Mouse (Mus musculus): ENCODE data around the gene Prrt1. TPM values are rescaled to one million over a fixed set of nuclear protein-coding genes. Genes with fewer than 3 reads are reported as not detected.
A peak's percentile ranks its signal among the peaks of the same experiment; 100 is the strongest.

Prrt1 gene
- polyA plus RNA-seq, 1 experiment from 2014 or later, result 2.4 TPM

- H3K4me1 ChIP-seq (ENCODE audit: control insufficient read depth, insufficient read depth, low read length), result peaks cover 26% of the 10 kb centered on the region
- peak; percentile 51 for ATAC-seq (ENCODE audit: low FRiP score)
- H3K4me2 ChIP-seq, result peak overlapping the region; percentile 97
- no peaks in the 10 kb centered on the region for H3K27me3 ChIP-seq (ENCODE audit: control insufficient read depth, insufficient read depth, low read length)
- peak overlapping the region; percentile 99 for H3K4me3 ChIP-seq (ENCODE audit: low read depth, low read length)
- H3K36me3 ChIP-seq (ENCODE audit: control insufficient read depth, insufficient read depth, low read length), result peaks cover 3% of the 10 kb centered on the region
- DNase-seq (ENCODE audit: low spot score, missing footprints), result peak; percentile 99
- peak overlapping the region; percentile 88 for H3K27ac ChIP-seq (ENCODE audit: low read depth, low read length)
- under 1% methylated on average over 29 of the region's 30 CpGs for WGBS
- peak overlapping the region; percentile 96 for H3K9ac ChIP-seq (ENCODE audit: low read length)
- no peaks in the 10 kb centered on the region for H3K9me3 ChIP-seq (ENCODE audit: control insufficient read depth, low read length)
These were observed 23.7 kb upstream of the Prrt1 start for GRCm38 (mm10) chr17:34605609-34606008.

- H3K36me3 ChIP-seq (ENCODE audit: control insufficient read depth, insufficient read depth, low read length), result peaks cover 5% of the 10 kb centered on the region; the same call in 1 of the 2 replicates
- WGBS, result 19% methylated on average over 30 of the region's 32 CpGs
- peaks cover 26% of the 10 kb centered on the region for H3K4me1 ChIP-seq (ENCODE audit: control insufficient read depth, insufficient read depth, low read length)
- ATAC-seq (ENCODE audit: low FRiP score) (no peak), DNase-seq (ENCODE audit: low spot score, missing footprints) (no peak)
- H3K9ac ChIP-seq (ENCODE audit: low read length), result peak overlapping the region; percentile 96
- no peaks in the 10 kb centered on the region for H3K9me3 ChIP-seq (ENCODE audit: control insufficient read depth, low read length)
- peak overlapping the region; percentile 97 for H3K4me2 ChIP-seq
- peak overlapping the region; percentile 99 for H3K4me3 ChIP-seq (ENCODE audit: low read depth, low read length)
- peak overlapping the region; percentile 88 for H3K27ac ChIP-seq (ENCODE audit: low read depth, low read length)
- H3K27me3 ChIP-seq (ENCODE audit: control insufficient read depth, insufficient read depth, low read length), result no peaks in the 10 kb centered on the region
These were observed 22.9 kb upstream of the Prrt1 start for GRCm38 (mm10) chr17:34606186-34607039.

GRCm38 (mm10) chr17:34607997-34608396 lies 21.3 kb upstream of the Prrt1 start:
- Histone ChIP-seq H3K4me1 (ENCODE audit: control insufficient read depth, insufficient read depth, low read length) (peaks cover 18% of the 10 kb centered on the region), H3K4me2 (no peak overlapping the region), H3K27me3 (ENCODE audit: control insufficient read depth, insufficient read depth, low read length) (no peaks in the 10 kb centered on the region), H3K9ac (ENCODE audit: low read length) (no peak overlapping the region), H3K9me3 (ENCODE audit: control insufficient read depth, low read length) (no peaks in the 10 kb centered on the region), H3K27ac (ENCODE audit: low read depth, low read length) (no peak overlapping the region), H3K4me3 (ENCODE audit: low read depth, low read length) (no peak overlapping the region), H3K36me3 (ENCODE audit: control insufficient read depth, insufficient read depth, low read length) (peaks cover 17% of the 10 kb centered on the region)
- 92% methylated on average over 7 of the region's 7 CpGs for WGBS
- ATAC-seq (ENCODE audit: low FRiP score) (no peak), DNase-seq (ENCODE audit: low spot score, missing footprints) (no peak)

- Histone ChIP-seq H3K4me2 (no peak overlapping the region), H3K9me3 (ENCODE audit: control insufficient read depth, low read length) (no peaks in the 10 kb centered on the region), H3K9ac (ENCODE audit: low read length) (no peak overlapping the region), H3K27ac (ENCODE audit: low read depth, low read length) (no peak overlapping the region), H3K36me3 (ENCODE audit: control insufficient read depth, insufficient read depth, low read length) (peaks cover 19% of the 10 kb centered on the region), H3K27me3 (ENCODE audit: control insufficient read depth, insufficient read depth, low read length) (no peaks in the 10 kb centered on the region), H3K4me1 (ENCODE audit: control insufficient read depth, insufficient read depth, low read length) (peaks cover 9% of the 10 kb centered on the region), H3K4me3 (ENCODE audit: low read depth, low read length) (no peak overlapping the region)
- DNase-seq (ENCODE audit: low spot score, missing footprints), result no peak
- WGBS, result 93% methylated on average over 8 of the region's 8 CpGs
- ATAC-seq (ENCODE audit: low FRiP score), result no peak
These were observed 18.3 kb upstream of the Prrt1 start for GRCm38 (mm10) chr17:34611050-34611449.

- WGBS, result 93% methylated on average over 11 of the region's 11 CpGs
- no peaks in the 10 kb centered on the region for H3K4me1 ChIP-seq (ENCODE audit: control insufficient read depth, insufficient read depth, low read length)
These were observed 16.2 kb upstream of the Prrt1 start for GRCm38 (mm10) chr17:34613054-34613645.

GRCm38 (mm10) chr17:34613830-34614229 lies 15.5 kb upstream of the Prrt1 start:
- H3K27ac ChIP-seq (ENCODE audit: low read depth, low read length), result no peak overlapping the region
- no peaks in the 10 kb centered on the region for H3K9me3 ChIP-seq (ENCODE audit: control insufficient read depth, low read length)
- no peaks in the 10 kb centered on the region for H3K4me1 ChIP-seq (ENCODE audit: control insufficient read depth, insufficient read depth, low read length)
- 92% methylated on average over 10 of the region's 10 CpGs for WGBS
- DNase-seq (ENCODE audit: low spot score, missing footprints) (no peak), ATAC-seq (ENCODE audit: low FRiP score) (no peak)
- no peak overlapping the region for H3K4me2 ChIP-seq
- no peak overlapping the region for H3K9ac ChIP-seq (ENCODE audit: low read length)
- peaks cover 19% of the 10 kb centered on the region for H3K36me3 ChIP-seq (ENCODE audit: control insufficient read depth, insufficient read depth, low read length)
- H3K27me3 ChIP-seq (ENCODE audit: control insufficient read depth, insufficient read depth, low read length), result no peaks in the 10 kb centered on the region
- H3K4me3 ChIP-seq (ENCODE audit: low read depth, low read length), result no peak overlapping the region

More at GRCm38 (mm10) chr17:34613054-34613645, 16.2 kb upstream of the Prrt1 start:
- no peak overlapping the region for H3K4me3 ChIP-seq (ENCODE audit: low read depth, low read length)
- H3K36me3 ChIP-seq (ENCODE audit: control insufficient read depth, insufficient read depth, low read length), result peaks cover 19% of the 10 kb centered on the region
- ATAC-seq (ENCODE audit: low FRiP score) (no peak), DNase-seq (ENCODE audit: low spot score, missing footprints) (no peak)
- no peak overlapping the region for H3K4me2 ChIP-seq
- H3K27ac ChIP-seq (ENCODE audit: low read depth, low read length), result no peak overlapping the region
- no peak overlapping the region for H3K9ac ChIP-seq (ENCODE audit: low read length)
- H3K9me3 ChIP-seq (ENCODE audit: control insufficient read depth, low read length), result no peaks in the 10 kb centered on the region
- H3K27me3 ChIP-seq (ENCODE audit: control insufficient read depth, insufficient read depth, low read length), result no peaks in the 10 kb centered on the region

- WGBS, result 62% methylated on average over 6 of the region's 6 CpGs
- Histone ChIP-seq H3K4me2 (no peak within 1 kb of the TSS), H3K27me3 (ENCODE audit: control insufficient read depth, insufficient read depth, low read length) (no peaks in the 10 kb centered on the region), H3K4me1 (ENCODE audit: control insufficient read depth, insufficient read depth, low read length) (no peaks in the 10 kb centered on the region), H3K9ac (ENCODE audit: low read length) (no peak within 1 kb of the TSS; the same call in 1 of the 2 replicates), H3K9me3 (ENCODE audit: control insufficient read depth, low read length) (no peaks in the 10 kb centered on the region), H3K27ac (ENCODE audit: low read depth, low read length) (no peak within 1 kb of the TSS), H3K4me3 (ENCODE audit: low read depth, low read length) (no peak within 1 kb of the TSS), H3K36me3 (ENCODE audit: control insufficient read depth, insufficient read depth, low read length) (peaks cover 17% of the 10 kb centered on the region)
- ATAC-seq (ENCODE audit: low FRiP score) (no peak), DNase-seq (ENCODE audit: low spot score, missing footprints) (no peak)
These were observed 13.5 kb upstream of the Prrt1 start, which contains the start of gene Egfl8 for GRCm38 (mm10) chr17:34615871-34616270. Gene Egfl8, minus strand, starts transcription at chr17:34615971.

GRCm38 (mm10) chr17:34618999-34619398 lies 10.3 kb upstream of the Prrt1 start:
- no peak overlapping the region for H3K9ac ChIP-seq (ENCODE audit: low read length)
- peak; percentile 64 for ATAC-seq (ENCODE audit: low FRiP score)
- no peak overlapping the region for H3K27ac ChIP-seq (ENCODE audit: low read depth, low read length)
- no peaks in the 10 kb centered on the region for H3K4me1 ChIP-seq (ENCODE audit: control insufficient read depth, insufficient read depth, low read length)
- H3K4me3 ChIP-seq (ENCODE audit: low read depth, low read length), result no peak overlapping the region
- H3K36me3 ChIP-seq (ENCODE audit: control insufficient read depth, insufficient read depth, low read length), result no peaks in the 10 kb centered on the region
- DNase-seq (ENCODE audit: low spot score, missing footprints), result peak; percentile 93
- H3K9me3 ChIP-seq (ENCODE audit: control insufficient read depth, low read length), result no peaks in the 10 kb centered on the region
- 20% methylated on average over 6 of the region's 6 CpGs for WGBS
- H3K4me2 ChIP-seq, result no peak overlapping the region
- H3K27me3 ChIP-seq (ENCODE audit: control insufficient read depth, insufficient read depth, low read length), result no peaks in the 10 kb centered on the region

- DNase-seq (ENCODE audit: low spot score, missing footprints), result no peak
- WGBS, result 88% methylated on average over 8 of the region's 8 CpGs
- H3K9ac ChIP-seq (ENCODE audit: low read length), result no peak overlapping the region
- H3K27me3 ChIP-seq (ENCODE audit: control insufficient read depth, insufficient read depth, low read length), result no peaks in the 10 kb centered on the region
- no peak for ATAC-seq (ENCODE audit: low FRiP score)
- H3K4me3 ChIP-seq (ENCODE audit: low read depth, low read length), result no peak overlapping the region
- peaks cover 1% of the 10 kb centered on the region for H3K4me1 ChIP-seq (ENCODE audit: control insufficient read depth, insufficient read depth, low read length)
- H3K27ac ChIP-seq (ENCODE audit: low read depth, low read length), result no peak overlapping the region
- H3K36me3 ChIP-seq (ENCODE audit: control insufficient read depth, insufficient read depth, low read length), result no peaks in the 10 kb centered on the region
- H3K9me3 ChIP-seq (ENCODE audit: control insufficient read depth, low read length), result no peaks in the 10 kb centered on the region
- no peak overlapping the region for H3K4me2 ChIP-seq
These were observed 8.3 kb upstream of the Prrt1 start for GRCm38 (mm10) chr17:34621006-34621405.

Data from midbrain, embryonic 11.5 days (tissue).